Mouse (Mus musculus) liver (tissue): ENCODE measurements at regions not wholly inside any gene's neighbourhood (a gene's known extent, or its start where the extent isn't known, plus 50 kb on each side); places are given as distances from the start of the nearest gene placed in this dataset.

Experiments
- DNase-seq: peaks from one replicate; pipeline ENCODE4 v3.0.0-alpha.2; 2020; ENCODE audit warnings: mixed read lengths

- DNase-seq = no peak
Measured at GRCm38 (mm10) chr3:56427201-56427600, 243.7 kb upstream of the Nbea start.

DNA sequence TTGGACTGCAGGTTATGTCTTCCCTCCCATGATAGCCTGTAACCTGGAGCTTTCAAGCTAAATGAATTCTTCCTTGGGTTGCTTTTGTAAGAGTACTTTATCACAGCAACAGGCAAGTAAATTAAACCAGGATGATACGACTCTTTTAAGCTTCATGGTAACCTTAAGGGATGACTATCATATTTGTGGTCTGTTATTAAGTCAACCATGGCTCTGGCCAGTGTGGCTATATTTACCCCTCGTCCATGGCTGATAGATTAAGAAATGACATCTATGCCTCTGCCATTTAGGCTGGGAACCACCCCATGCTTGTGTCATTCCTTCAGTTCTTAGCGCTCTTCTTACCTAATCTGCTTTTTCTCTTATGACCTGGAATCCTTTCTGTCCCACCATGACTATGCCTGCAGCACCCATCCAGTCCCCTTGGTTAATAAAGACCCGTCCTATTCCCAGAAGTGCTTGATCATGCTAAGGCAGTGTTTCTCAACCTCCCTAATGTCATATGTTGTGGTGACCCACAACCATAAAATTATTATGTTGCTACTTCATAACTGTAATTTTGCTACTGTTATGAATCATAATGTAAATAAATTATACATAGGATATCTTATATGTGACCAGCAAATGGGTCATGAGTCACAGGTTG is 214.5 kb upstream of the Nbea start:
- DNase-seq = no peak

- no peak for DNase-seq
Measured at GRCm38 (mm10) chr3:56393134-56393533, 209.6 kb upstream of the Nbea start.

DNA sequence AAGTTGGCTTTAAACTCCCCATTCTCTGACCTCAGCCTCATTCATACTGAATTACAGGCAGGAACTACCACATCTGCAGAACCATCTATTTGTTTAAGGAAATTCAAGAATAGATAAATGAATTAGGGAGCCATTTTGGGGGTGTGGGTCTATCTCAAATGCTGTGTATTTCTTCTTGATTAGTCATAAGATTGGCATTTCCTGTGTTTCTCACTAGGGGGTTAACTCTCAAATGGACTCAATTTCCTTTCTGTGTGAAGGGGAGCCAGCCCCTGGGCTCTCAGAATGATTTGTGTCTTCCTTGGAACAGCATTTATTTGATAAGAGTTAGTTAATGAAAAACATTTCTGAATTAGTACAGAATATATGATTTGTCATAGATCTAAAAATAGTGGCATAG is 196.8 kb upstream of the Nbea start:
- no peak for DNase-seq

DNA sequence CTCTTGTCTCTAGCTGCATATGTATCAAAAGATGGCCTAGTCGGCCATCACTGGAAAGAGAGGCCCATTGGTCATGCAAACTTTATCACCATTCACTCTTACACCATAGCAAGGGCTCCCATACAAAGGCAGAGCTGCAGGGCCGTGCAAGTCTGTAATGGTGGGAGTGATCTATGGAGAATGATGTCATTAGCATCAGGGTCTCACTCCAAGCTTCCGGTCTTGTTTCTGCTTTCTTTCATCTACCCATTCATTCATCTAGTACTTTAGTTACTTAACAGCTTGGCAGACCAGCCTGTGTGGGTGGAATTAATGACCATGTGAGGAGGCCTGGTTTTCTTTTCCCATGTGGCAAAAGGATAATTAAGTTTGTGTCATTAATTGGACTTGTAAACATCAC is 196.0 kb upstream of the Nbea start:
- DNase-seq = no peak

DNA sequence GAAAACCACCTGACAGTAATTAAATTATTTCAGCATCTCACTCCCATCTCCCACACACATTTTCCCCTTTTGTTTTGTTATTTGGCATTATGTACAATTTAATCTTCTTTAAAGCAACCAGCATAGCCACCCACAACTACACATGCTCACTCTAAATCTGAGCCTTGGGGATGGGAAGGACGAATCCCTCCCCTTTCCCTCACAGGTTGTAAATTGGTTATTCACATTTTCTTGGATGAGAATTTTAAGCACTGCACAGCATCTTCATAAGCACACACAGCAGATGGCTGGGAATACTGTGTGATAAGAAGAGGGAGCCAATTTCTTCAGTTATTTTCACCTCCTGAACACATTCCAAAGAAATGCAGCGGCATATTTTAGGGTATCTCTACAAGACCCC is 179.0 kb upstream of the Nbea start:
- DNase-seq = no peak

DNA sequence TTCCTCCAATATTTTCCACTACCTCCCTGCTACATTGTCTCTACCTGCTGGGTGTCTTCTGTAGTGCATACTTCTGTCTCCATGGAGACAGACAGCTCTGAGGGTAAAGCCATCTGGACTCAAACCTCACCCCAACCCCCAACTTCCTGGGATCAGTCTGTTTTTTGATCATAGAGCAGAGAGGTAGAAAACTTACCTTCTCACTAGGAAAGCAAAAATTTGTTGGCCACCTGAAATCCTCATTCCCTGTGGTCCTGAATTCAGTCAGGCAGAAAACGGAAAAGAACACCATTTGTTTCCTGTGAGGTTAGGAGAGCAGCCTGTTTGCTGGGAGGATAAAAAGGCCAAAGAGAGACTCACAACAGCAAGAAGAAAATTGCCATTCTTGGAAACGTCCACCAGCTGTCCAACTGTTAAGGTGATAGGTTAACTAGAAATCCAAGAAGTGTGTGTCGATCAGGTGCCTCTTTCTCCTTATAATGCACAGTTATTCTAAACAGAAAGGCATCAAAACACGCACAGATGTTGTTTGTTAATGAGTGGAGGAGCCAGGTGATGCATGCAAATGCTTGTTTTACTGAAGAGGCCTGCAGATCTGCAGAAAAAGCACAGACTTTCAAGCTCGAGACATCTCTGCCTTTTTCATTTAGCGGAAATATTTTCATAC is 173.7 kb upstream of the Nbea start:
- DNase-seq = no peak

- DNase-seq = no peak
Measured at GRCm38 (mm10) chr3:56356163-56356882, 172.8 kb upstream of the Nbea start.
